Mouse (Mus musculus) kidney, postnatal 0 days (tissue): ENCODE measurements around the gene 4930469K13Rik. TPM values are rescaled to one million over a fixed set of nuclear protein-coding genes. Genes with fewer than 3 reads are reported as not detected.

Experiments
- ATAC-seq: fragments of 200-750 bp; cut with Nextera tagmentation; replicated peaks from 2 replicates; pipeline ENCODE4 v1.8.0; 2017; ENCODE audit warnings: low read depth, moderate number of reproducible peaks, moderate TSS enrichment, moderate library complexity; ENCODE audit not compliant: low FRiP score
- DNase-seq: peaks from one replicate; pipeline ENCODE4 v3.0.0-alpha.2; 2016; ENCODE audit warnings: low spot score
- H3K27ac ChIP-seq: fragments of 300-500 bp; sonication (generic); 2 replicates; pipeline ENCODE4 v1.5.1; 2014; ENCODE audit warnings: mild to moderate bottlenecking
- H3K27me3 ChIP-seq: fragments of 300-500 bp; sonication (generic); 2 replicates; pipeline ENCODE4 v1.6.1; 2014; ENCODE audit warnings: low read length, mixed read lengths; ENCODE audit not compliant: insufficient read depth
- H3K36me3 ChIP-seq: fragments of 300-500 bp; sonication (generic); 2 replicates; pipeline ENCODE4 v1.6.1; 2014; ENCODE audit warnings: low read length, mixed read lengths; ENCODE audit not compliant: insufficient read depth
- H3K4me1 ChIP-seq: fragments of 300-500 bp; sonication (generic); replicated peaks from 2 replicates; pipeline ENCODE4 v1.6.1; 2014; ENCODE audit warnings: antibody characterized with exemption, low read length, mixed read lengths; ENCODE audit not compliant: insufficient read depth
- H3K4me2 ChIP-seq: fragments of 300-500 bp; sonication (generic); 2 replicates; pipeline ENCODE4 v1.6.1; 2014; ENCODE audit warnings: mild to moderate bottlenecking, low read length, moderate library complexity, mixed read lengths
- H3K4me3 ChIP-seq: fragments of 300-500 bp; sonication (generic); replicated peaks from 2 replicates; pipeline ENCODE4 v1.5.1; 2014; ENCODE audit warnings: low read depth, low read length
- H3K9ac ChIP-seq: fragments of 300-500 bp; sonication (generic); 2 replicates; pipeline ENCODE4 v1.6.1; 2014; ENCODE audit warnings: low read depth, low read length
- H3K9me3 ChIP-seq: fragments of 300-500 bp; sonication (generic); replicated peaks from 2 replicates; pipeline ENCODE4 v1.6.1; 2016; ENCODE audit warnings: low read length, inconsistent platforms, mixed read lengths
- CTCF ChIP-seq: IDR thresholded peaks from 2 replicates; pipeline ENCODE4 v1.5.1; 2016; ENCODE audit warnings: antibody characterized with exemption, low read depth, mild to moderate bottlenecking, moderate library complexity
- WGBS: fragments of 180-500 bp; shearing (Covaris S2); extraction: QIAGEN DNeasy Blood & Tissue Kit; methylation state at CpG from one replicate; pipeline ENCODE4 v1.1.7; 2014; 5-methylcytosine and 5-hydroxymethylcytosine counted together
- polyA plus RNA-seq: library from polyadenylated mRNA; unstranded; fragments of >200 nt; fragmentation: Nextera tagmentation; extraction: Ambion mirVana; gene quantifications from 2 replicates; pipeline ENCODE4 v1.2.1, GENCODE M21; 2015

Gene 4930469K13Rik
- polyA plus RNA-seq, 1 experiment from 2014 or later: not detected

- H3K9ac ChIP-seq: no peak overlapping the region
- DNase-seq: peak; percentile 1
- H3K27me3 ChIP-seq: no peaks in the 10 kb centered on the region
- H3K4me2 ChIP-seq: no peak overlapping the region
- ATAC-seq: no peak
- H3K4me3 ChIP-seq: no peak overlapping the region
- no peak overlapping the region for H3K27ac ChIP-seq
- H3K9me3 ChIP-seq: no peaks in the 10 kb centered on the region
- no peak for TF ChIP-seq CTCF
- no peaks in the 10 kb centered on the region for H3K36me3 ChIP-seq
- H3K4me1 ChIP-seq: no peaks in the 10 kb centered on the region
- 87% methylated on average over 5 of the region's 5 CpGs for WGBS
These were observed 64.3 kb downstream of the 4930469K13Rik start for GRCm38 (mm10) chr11:34034008-34034505.

GRCm38 (mm10) chr11:34031015-34031805 is 67.1 kb downstream of the 4930469K13Rik start:
- no peak overlapping the region for H3K27ac ChIP-seq
- no peaks in the 10 kb centered on the region for H3K9me3 ChIP-seq
- no peaks in the 10 kb centered on the region for H3K36me3 ChIP-seq
- no peak overlapping the region for H3K9ac ChIP-seq
- peak; percentile 14 for DNase-seq
- no peak overlapping the region for H3K4me3 ChIP-seq
- H3K27me3 ChIP-seq: no peaks in the 10 kb centered on the region
- no peak overlapping the region for H3K4me2 ChIP-seq
- no peaks in the 10 kb centered on the region for H3K4me1 ChIP-seq
- WGBS: 55% methylated on average over 8 of the region's 8 CpGs
- TF ChIP-seq CTCF: no peak
- no peak for ATAC-seq

- no peak for DNase-seq
- Histone ChIP-seq H3K9ac (no peak overlapping the region), H3K27ac (no peak overlapping the region), H3K4me2 (no peak overlapping the region), H3K9me3 (no peaks in the 10 kb centered on the region), H3K4me1 (no peaks in the 10 kb centered on the region), H3K4me3 (no peak overlapping the region), H3K27me3 (no peaks in the 10 kb centered on the region), H3K36me3 (no peaks in the 10 kb centered on the region)
- TF ChIP-seq CTCF: no peak
- 65% methylated on average over 5 of the region's 5 CpGs for WGBS
- no peak for ATAC-seq
These were observed 68.7 kb downstream of the 4930469K13Rik start for GRCm38 (mm10) chr11:34029658-34030057.

- no peaks in the 10 kb centered on the region for H3K9me3 ChIP-seq
- no peaks in the 10 kb centered on the region for H3K36me3 ChIP-seq
- no peak overlapping the region for H3K4me3 ChIP-seq
- H3K4me1 ChIP-seq: no peaks in the 10 kb centered on the region
- WGBS: 82% methylated on average over 1 of the region's 1 CpGs
- no peaks in the 10 kb centered on the region for H3K27me3 ChIP-seq
- no peak for TF ChIP-seq CTCF
- H3K9ac ChIP-seq: no peak overlapping the region
- no peak overlapping the region for H3K4me2 ChIP-seq
- ATAC-seq (no peak), DNase-seq (no peak)
- no peak overlapping the region for H3K27ac ChIP-seq
These were observed 73.3 kb downstream of the 4930469K13Rik start for GRCm38 (mm10) chr11:34025091-34025490.

GRCm38 (mm10) chr11:34012007-34012652 is 86.2 kb downstream of the 4930469K13Rik start:
- no peak overlapping the region for H3K4me3 ChIP-seq
- H3K9ac ChIP-seq: no peak overlapping the region
- no peak overlapping the region for H3K27ac ChIP-seq
- 85% methylated on average over 6 of the region's 6 CpGs for WGBS
- no peaks in the 10 kb centered on the region for H3K27me3 ChIP-seq
- H3K4me2 ChIP-seq: no peak overlapping the region
- DNase-seq (no peak), ATAC-seq (no peak)
- H3K36me3 ChIP-seq: no peaks in the 10 kb centered on the region
- no peaks in the 10 kb centered on the region for H3K4me1 ChIP-seq
- H3K9me3 ChIP-seq: no peaks in the 10 kb centered on the region
- TF ChIP-seq CTCF: no peak

GRCm38 (mm10) chr11:34010859-34011172 is 87.5 kb downstream of the 4930469K13Rik start:
- H3K4me3 ChIP-seq: no peak overlapping the region
- no peaks in the 10 kb centered on the region for H3K27me3 ChIP-seq
- ATAC-seq: 0 out of 2 replicates have a peak, but pooled peaks have one; percentile 36
- no peak for TF ChIP-seq CTCF
- H3K9ac ChIP-seq: no peak overlapping the region
- no peaks in the 10 kb centered on the region for H3K9me3 ChIP-seq
- no peak overlapping the region for H3K27ac ChIP-seq
- H3K36me3 ChIP-seq: no peaks in the 10 kb centered on the region
- peak; percentile 65 for DNase-seq
- H3K4me2 ChIP-seq: no peak overlapping the region
- H3K4me1 ChIP-seq: no peaks in the 10 kb centered on the region
- 54% methylated on average over 4 of the region's 4 CpGs for WGBS
